Mouse (Mus musculus): Measurements from ENCODE around the gene Unc13d.

GRCm38 (mm10) chr11:116055873-116056272 is 21.9 kb downstream of the Unc13d start:
- TF ChIP-seq CTCF (IDR thresholded peaks at IDR 0.05; ENCODE audit: low read depth) = no peak
- TF ChIP-seq EP300 (IDR thresholded peaks at IDR 0.05; ENCODE audit: low read depth) = no peak

Data from heart, postnatal 0 days (tissue).